Mouse (Mus musculus) layer of hippocampus, adult 18-20 months (tissue): ENCODE measurements around the gene Mapk12. TPM values are rescaled to one million over a fixed set of nuclear protein-coding genes. Genes with fewer than 3 reads are reported as not detected.

Experiments
- DNase-seq, 2 experiments: peaks; one replicate each; pipeline ENCODE4 v3.0.0; 2022; ENCODE audit warnings: low spot score in 2 of 2
- total RNA-seq, 2 experiments: library from RNA; stranded (reverse); gene quantifications; 2 replicates each; pipeline ENCODE4 v1.2.3; 2021

The Mapk12 gene
- total RNA-seq, 2 experiments from 2014 or later, result 4.8 to 5.4 TPM

DNA sequence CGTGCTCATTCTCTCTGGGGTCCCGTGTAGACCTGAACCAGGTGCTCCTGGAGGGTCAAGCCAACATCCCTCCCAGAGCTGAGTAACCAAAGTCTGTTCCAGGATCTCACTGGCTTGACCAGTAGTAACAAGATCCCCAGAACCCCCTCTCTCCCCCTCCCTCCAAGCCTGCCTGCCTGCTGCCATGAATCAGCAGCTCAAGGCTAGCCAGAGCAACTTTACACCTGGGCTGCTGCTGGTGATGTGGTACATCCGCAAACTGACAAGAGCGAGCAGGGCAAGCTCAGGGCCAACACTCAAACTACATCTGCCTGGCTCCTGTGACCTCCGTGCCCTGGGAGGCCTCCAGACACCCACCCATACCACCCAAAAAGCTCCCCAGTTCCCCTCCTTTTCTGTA, 940 bp upstream of the Mapk12 start:
- DNase-seq, result no peak

DNA sequence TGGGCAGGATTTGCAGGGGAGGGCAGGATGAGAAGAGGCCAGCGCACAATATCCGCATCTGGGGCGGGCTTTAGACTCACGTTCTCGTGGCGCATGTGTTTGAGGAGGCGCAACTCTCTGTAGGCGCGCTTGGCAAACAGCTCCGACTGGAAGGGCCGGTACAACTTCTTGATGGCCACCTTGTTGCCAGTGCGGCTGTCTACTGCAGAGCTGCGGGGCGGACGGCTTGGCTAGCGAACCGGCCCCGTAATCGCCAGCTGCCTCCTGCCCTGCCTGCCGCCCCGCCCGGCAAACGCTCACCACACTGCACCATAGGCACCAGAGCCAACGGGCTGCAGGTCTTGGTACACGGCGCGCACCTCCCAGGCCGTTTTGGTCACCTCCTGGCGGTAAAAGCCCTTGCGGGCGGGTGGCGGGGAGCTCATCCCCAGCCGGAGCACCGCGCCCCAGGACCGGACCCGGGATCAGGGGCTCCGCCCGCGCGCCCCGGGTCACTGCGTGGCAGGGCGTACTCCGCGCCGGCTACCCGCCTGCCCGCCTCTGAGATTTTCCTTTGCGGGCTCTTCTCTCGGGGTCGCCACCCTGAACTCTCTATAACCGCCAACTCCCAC, 350 bp downstream of the Mapk12 start:
- peak; percentile 27 to 34 for DNase-seq

DNA sequence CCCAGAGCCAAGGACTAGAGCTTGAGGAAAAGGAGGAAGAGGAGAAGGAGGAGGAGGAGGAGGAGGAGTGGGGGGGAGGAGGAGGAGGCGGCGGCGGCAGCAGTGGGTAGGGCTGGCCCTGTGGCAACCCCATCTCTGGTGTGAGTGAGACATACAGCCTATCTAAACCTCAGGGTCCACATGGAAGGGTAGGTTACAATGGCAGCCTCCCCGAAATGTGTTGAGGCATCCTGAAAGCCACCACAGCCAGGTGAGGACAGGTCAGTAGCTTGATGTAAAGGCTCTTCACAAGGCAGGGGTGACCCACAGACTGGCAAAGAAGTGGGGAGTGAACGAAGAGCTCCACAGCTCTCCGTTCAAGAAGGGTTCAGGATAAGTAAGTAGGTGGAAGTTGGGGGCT, 2.0 kb downstream of the Mapk12 start:
- DNase-seq, result no peak

DNA sequence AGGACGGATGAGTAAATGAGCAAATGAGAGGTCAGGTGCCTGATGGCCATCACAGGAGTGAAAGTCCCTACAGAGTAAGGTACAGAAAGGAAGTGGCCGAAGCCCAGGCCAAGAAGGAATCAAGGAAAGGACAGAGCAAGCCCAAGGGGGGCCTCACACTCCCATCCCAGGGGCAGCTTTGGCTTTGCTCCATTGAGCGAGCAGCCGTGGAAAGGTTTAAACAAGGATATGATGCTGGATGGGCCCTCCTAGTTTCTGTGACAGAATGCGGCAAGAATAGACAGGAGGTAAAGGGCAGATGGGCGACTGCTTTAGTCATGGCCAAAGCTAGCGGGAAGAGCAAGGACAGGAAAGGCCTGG, 2.5 kb downstream of the Mapk12 start:
- no peak for DNase-seq

DNA sequence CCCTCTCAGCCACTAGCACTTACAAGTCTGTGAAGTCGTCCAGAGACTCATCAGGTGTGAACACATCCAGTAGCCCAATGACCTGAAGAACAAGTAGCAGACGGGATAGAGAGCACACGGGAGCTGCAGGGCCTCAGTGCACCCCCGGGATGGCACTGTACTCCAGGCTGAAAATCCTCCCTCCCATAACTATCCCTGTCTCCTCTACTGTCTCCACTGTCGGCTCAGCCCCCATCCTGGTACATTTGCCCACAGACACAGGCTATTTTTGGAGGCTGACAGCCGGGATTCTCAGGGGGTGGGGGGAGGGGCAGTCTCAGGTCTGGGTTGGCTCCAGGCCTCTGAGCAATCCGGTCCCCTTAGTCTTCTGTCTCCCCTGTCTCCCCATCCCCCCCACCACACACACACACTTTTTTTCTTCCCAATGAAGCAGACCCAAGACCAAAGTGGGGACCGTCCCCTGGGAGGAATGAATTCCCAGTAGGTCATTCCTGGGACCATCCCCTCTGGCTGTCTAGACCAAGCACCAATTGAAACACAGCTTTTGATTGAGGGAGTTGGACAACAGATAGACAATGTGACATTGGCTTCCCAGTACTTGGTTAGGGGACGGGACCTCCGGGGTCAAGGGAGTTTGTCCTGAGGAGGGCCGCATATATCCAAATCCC, 3.0 kb downstream of the Mapk12 start:
- DNase-seq, result no peak

DNA sequence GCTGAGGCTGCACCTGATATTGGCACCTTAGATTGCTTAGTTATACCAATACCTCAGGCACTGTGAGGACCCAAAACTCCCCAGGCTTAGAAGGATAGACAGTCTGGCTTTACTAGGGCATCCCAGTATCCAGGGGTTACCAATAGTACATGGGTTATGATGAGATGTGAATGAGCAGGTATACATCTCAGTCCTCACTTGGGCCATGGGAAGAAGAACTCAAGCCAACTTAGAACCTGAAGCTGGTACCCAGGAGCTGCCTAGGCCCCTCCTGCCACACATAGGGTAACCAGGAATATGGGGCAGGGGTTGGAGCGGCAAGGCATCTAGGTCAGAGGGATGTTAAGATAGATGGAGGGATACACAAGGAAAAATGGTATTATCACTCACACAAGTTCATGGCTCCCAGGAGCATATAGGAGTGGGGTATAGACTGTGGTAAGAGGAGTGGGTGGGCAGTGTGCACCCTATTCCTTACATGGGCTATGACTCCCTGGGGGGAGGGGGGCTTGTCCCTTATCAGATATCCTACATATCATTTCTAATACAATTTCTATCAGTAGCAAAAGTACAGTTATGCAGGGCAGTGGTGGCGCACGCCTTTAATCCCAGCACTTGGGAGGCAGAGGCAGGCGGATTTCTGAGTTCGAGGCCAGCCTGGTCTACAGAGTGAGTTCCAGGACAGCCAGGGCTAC, 3.9 kb downstream of the Mapk12 start:
- no peak for DNase-seq

DNA sequence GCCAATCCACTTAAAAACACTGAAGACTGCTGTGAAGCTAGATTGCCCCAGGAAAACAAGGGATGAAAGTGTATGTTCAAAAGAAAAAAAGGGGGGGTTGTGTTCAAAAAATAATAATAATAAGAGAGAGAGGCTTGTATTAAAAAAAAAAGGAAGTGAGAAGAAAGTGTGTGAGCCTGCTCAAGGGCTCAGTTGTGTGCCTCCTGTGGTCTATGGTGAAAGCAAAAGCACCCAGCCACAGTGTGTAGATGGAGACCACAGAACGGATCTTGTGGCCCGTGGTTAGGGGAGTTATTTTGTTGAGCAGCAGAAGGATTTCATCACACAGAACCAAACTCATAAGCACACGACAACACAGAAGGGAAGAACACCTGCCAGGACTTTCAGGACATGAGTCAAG, 9.2 kb downstream of the Mapk12 start:
- no peak for DNase-seq

DNA sequence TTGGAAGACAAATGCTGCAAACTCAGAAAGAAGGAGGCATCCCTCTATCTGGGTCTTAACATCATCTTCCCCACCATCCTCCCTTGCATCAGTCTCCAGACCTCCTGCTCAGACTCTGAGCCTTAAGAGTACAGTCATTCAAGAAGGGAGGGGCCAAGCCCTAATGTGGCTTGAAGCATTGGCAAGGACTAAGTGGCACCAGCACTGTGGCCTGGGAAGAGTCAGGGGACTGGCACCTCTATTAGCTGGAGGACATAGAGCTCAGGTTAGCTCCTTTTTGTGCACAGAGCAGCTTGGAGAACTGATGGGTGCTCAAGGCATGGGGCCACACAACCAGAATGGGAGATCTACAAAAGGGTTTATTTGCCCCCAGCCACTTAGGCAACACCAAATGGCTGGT, 10.3 kb downstream of the Mapk12 start:
- no peak for DNase-seq

DNA sequence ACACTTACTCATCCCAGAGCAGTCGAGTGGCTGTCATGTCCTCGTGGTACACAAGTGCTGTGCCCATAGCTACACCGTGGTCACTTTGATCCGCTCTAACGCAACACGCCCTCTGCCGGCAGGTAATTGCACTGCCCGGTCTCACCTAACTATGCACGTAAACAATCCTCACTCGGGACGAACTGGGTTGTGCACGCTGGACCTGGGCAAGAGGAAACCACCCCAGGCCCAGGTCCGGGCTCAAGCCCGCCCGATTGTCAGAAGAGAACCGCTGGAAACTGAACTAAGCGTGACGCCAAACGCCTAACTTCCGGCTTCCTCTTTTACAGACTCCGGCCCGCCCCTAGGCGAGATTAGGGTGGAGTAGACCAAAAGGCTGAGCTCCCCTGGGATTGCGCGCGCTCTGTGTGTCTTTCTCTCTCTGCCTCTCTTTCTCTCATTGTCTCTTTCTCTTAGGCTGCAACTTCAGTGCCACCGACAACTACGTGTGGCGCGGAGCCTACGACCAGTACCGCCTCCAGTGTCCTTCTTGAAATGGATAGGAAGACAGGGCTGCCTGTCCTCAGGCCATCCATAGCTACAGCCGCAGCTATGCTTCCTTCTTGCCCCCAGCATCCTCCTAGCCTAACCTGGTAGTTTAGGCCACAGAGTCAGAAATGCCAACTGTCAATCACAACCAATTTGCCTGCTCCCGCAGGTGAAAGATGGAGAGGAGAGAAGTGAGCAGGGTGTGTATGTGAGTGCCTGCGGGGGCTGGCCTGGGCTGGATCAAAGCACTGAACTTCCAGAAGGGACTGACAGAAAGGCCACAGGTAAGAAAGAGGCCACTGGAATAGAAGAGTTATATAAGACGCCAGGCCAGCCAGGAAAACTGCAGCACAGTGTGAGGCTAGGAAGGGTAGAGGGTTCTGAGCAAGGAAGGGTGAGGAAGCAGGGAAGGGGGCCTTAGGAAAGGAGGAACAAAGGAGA, 11.8 kb downstream of the Mapk12 start, which contains the start of gene Hdac10:
TSS of gene Hdac10 (minus strand) at position 319 of the 969 bp plus-strand sequence.
- peak; percentile 68 to 91 for DNase-seq

DNA sequence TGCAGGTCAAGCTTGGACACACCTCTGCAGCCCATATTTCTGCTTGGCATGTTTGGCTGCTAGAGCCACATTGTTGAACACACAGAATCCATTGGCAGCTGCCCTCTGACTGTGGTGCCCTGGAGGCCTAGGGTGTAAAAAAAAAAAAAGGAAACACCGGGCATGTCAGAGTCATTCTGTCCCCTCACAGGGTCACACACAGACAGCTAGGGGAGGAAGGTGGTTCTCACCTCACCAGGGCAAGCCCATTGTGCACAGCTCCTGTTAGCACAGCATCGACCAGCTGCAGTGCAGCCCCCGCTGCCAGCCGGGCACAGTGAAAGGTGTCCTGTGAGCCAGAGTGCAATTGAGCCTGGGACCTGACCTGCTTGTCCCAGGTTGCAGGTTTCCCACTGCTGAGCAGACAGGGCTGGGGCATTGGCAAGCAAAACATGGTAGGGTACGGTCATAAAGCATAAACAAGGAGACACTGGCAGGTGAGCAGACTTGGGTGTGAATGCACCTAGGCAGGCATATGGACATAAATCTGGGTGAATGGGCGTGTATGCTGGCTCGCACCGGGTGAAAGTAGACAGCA, 13.1 kb downstream of the Mapk12 start:
- no peak for DNase-seq

DNA sequence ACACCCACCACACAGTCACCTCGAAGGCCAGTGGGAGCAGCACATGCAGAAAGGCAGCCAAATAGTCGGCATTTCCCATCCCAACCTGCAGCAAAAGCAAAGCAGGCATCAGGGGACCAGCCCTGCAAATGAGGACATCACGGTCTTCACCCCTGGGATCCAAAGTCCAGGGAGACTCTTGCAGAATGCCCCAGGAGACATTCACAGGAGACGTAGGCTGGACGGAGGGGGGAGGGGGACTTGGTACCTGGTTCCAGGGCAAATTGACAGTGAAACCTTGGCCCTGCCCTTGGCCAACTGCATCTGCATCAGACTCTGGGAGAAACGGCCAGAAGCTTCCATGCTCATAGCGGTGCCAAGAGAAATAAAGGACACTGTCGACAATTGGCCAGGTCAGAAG, 13.9 kb downstream of the Mapk12 start:
- no peak for DNase-seq

DNA sequence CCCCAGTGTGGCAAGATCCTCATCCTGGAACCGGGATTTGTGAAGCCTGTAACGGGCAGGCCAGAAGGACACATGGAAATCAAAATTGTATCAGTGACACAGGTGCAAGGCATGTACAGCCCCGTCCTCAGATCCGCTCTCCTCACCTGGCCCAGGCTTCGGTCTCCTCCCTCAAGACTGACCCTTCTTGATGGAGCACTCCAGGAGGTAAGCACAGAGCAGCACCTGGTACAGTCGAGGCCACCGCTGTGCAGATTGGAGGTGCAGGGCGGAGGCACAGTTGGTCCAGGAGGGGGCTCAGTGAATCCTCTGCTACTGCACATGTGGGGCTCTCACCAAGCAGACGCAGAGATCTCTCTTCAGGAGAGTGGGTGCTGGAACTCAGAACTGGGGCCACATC, 15.2 kb downstream of the Mapk12 start:
- no peak for DNase-seq

DNA sequence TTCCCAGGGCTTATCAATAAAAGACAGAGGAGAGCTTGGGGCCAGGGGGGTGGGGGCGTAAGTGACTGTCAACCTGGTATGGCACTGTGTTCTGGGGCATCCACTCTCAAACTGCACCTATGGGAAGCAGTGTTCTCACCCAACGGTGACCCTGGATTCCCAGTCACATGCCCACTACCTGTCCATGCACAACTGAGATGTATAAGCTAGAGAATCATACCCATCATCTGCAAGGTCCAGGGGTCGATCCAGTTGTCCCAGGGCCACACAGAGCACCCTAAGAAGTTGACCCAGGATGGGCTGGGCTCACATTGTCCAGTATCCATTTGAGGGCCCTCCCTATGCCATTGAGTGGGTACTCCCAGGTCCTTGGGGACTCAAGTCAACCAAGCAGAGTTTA, 16.2 kb downstream of the Mapk12 start:
- DNase-seq, result no peak

DNA sequence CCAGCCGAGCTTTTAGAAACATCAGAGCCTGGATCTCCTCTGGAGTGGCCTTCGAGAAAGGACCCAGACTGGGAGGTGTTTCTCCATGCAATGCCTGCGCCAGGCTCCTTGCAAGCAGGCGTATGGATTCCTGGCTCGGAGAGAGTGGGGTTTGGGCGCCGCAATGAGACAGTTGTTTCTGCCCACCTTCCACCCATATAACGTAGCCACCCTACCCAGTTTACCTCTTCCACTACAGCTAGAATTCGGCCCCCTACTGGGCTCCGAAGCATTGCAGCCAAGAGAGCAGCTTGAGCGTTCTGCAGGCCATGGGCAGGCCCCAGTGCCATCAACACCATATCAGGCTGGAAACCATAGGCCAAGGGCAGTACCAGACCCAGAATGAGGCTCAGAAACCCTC, 16.9 kb downstream of the Mapk12 start:
- peak; percentile 51 to 64 for DNase-seq

DNA sequence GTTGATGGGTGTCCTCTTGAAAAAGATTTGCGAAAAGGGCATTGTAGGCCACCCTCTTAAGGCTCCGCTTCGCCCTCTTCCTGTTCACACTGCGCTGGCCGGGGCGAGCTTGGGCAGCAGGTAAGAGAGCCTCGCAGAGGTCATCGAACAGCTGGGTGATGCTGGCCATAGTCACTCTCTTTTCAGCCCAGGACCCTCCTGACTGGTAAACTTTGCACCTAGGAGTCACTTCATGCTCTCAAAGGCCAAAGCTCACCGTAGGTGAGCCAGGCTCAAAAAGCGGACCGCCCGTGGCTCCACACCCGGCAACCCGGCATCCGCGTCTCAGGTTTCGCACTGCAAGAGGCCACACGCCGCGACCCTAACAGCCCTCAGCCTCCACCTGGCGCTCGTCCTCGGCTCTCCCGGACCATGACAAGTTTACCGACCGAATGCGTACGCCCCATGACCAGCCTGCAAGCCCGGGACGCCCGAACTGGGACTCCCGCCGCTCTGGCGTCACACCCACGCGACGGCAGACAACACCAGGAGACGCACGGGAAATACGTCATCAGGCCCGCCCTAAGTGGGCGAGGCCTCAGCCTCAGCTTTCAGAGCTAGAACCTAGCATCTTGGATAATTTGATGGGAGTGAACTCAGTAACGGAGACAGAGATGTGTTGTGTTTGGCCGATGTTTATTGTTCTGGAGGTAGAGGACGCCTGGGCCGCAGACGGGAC, 17.7 kb downstream of the Mapk12 start, which contains the start of gene Tubgcp6:
TSS of gene Tubgcp6 (minus strand) at position 464 of the 718 bp plus-strand sequence.
- peak; percentile 93 to 98 for DNase-seq

DNA sequence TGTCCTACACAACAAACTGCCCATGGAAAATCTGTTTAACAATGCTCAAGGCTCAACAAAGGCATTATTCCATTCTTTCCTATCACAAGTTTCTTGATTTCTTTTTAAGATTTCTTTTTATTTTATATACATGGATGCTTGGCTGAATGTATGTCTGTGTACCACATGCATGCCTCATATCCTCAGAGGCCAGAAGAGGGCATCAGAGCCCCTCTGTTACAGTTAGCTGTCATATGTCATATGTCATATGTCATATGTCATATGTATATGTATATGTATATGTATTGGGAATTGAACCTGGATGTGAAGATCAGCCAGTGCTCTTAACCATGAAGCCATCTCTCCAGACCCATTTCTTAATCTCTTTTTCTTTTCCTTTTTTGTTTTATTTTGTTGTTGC, 22.5 kb downstream of the Mapk12 start:
- DNase-seq, result no peak

DNA sequence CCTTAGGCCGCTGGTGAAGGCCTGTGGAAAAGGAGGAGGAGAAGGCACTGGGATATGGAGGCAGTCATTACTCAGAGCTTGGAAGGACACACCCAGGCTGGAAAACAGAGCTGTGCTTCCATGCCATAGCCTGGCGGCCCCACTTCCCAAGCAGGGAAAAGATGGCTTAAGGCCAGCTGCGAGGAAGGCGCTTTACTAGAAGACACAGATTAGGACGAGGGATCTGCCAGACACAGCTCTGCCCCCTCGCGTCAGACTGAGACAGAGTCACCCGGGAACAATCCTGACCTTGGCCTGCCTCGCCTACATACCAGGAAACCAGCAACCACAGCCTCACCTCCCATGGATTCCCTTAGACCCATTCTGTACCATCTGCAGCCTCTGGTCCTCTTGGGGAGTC, 30.4 kb downstream of the Mapk12 start:
- DNase-seq, result no peak

DNA sequence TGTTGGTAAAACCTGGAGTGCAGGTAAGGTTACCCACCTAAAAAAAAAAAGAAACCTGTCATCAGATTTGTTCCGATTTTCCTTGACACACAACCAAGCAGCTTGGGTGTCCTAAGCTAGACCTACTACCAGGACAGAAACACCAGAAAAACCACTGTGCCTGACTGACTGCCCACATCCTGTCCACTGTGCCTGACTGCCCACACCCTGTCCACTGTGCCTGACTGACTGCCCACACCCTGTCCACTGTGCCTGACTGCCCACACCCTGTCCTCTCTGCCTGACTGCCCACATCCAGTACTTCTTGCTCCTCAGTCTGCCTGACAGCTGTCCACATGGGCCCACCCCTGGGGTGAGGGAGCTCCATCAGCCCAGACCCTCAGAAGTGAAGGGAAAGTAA, 33.5 kb downstream of the Mapk12 start:
- DNase-seq, result no peak

DNA sequence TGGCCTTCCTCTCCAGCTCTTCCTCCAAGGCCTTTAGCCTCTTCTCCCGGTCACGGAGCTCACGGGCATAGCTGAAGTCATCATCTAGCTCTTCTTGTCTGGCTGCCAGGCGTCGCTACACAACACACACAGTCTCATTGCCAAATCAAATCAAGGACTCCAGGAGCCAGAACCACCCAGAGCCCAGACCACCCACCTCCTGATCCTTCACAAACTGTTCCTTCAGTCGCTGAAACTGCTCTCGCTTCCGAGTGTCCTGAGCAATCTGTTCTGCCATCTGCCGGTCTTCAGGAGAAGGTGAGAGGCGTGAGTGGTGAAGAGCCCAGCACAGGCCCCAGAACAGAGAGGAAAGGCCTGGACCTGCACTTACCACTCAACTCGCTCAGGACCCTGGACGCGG, 34.4 kb downstream of the Mapk12 start:
- DNase-seq, result peak in 1 of 2 experiments; percentile 54

DNA sequence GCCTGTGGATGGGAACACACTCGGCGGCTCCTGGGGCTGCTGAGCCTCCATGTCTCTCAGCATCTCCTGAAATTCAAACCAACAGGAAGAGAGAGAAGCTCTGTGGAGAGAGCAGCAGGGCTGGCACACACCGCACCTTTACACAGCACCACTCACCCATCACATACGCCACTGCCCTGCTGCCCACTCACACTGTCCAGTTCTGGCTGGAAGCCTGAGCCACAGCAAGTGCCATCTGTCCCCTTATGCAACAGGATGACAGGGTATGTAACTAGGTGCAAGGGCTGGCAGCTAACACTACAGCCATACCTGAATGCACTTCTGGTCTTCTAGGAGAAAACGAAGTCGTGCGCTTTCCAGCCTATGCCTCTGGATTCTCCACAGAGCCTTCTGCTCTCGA, 36.1 kb downstream of the Mapk12 start:
- DNase-seq, result no peak
